Mouse (Mus musculus) central nervous system, embryonic 11.5 days (tissue): Measurements from ENCODE around the gene Dclre1a. TPM values are rescaled to one million over a fixed set of nuclear protein-coding genes. Genes with fewer than 3 reads are reported as not detected.

ENCODE experiments used
- polyA plus RNA-seq: library from polyadenylated mRNA; depleted of rRNA; stranded (reverse); fragments of >200 nt; gene quantifications from 2 replicates; pipeline ENCODE4 v1.2.3, GENCODE M21; 2012; rRNA removed

The Dclre1a gene
- 7.7 and 14.7 TPM in 2 replicates for polyA plus RNA-seq

DNA sequence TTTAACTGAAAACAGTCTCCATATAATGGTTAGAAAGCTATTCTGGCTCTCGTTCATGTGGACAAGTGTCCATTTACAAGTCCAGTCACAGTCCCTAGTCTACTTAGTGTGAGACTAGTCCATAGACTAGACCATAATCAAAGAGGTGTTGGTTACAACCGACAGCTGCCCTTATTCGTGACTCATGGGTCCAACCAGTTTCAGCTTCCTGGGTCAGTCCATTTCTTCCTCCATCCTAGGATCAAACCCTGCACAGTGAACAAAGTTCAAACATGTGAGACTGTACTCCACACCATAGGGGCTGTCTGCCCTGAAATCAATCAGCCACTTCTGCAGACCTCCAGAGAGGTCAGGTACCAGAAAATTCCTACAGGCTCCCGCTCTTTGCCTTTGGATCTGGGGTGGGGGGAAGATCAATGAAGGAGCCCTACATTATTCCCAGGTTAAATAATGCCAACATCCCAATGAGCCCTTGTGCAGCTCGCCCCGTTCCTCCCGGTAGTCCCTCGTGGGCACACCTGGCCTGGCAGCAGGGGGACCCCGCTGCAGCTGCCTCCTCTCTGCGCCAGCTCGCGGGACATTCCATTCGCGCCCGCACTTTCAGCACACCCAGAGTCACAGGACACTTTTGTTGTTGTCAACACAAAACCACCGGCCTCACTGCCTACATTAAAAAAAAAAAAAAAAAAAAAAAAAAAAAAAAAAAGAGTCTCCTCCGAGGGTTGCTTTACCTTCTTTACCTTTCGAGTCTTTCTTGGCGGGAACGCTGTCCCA, at the start of gene Dclre1a:
Gene Dclre1a (minus strand): TSS at position 767 of the 774 bp plus-strand sequence.

GRCm38 (mm10) chr19:56548230-56549032, 409 bp upstream of the Dclre1a start, which contains the start of gene Nhlrc2:
TSS of gene Nhlrc2 (plus strand) at chr19:56548261.

Other genes starting within 250 kb of the Dclre1a start
- 0.47 and 0.55 TPM in 2 replicates for gene Nrap, start 158.2 kb downstream of the Dclre1a start, polyA plus RNA-seq
- 10.9 and 15.7 TPM in 2 replicates for gene Casp7, start 151.1 kb downstream of the Dclre1a start, polyA plus RNA-seq
- gene Plekhs1, start 86.6 kb downstream of the Dclre1a start, polyA plus RNA-seq: 0.19 and 0.24 TPM in 2 replicates
- 11.4 and 16.7 TPM in 2 replicates for gene Nhlrc2, start within 50 bp of the Dclre1a start, polyA plus RNA-seq
- gene Adrb1, start 174.0 kb upstream of the Dclre1a start, polyA plus RNA-seq: 0.47 and 0.48 TPM in 2 replicates